Mouse (Mus musculus): ENCODE results near the gene Plcd3.

Plcd3 gene

DNA sequence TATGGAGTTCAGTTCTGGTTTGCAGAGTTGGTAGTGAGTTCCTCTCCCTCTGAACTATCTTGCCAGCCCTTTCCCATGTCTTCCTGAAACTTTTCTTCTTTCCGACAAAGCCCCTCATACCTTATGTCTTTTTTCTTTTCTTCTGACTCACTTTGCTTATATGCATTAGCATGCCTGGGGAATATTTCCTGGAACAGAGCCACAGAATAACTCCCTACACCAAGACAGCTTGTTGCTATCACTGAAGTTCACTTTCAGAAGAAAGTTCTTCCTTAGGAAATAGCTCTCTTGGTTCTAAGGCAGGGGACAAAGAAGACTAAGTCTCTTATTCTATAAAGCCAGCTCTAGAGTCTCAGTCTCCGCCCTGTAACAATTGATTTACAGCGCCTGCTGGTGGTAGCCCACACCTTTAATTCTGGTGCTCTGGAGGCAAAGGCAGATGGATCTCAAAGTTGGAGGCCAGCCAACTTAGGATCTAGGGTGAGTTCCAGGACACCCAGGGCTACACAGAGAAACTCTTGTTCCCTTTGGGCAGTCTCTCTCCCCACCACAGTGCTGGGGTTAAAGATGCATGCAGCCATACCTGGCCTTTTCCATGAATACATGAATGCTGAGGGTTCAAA, 80.6 kb downstream of the Plcd3 start:
- DNase-seq (ENCODE audit: low read depth, low spot score), result no peak

Measured in forelimb bud, embryonic 11.5 days (tissue).